Mouse (Mus musculus): ENCODE results near the gene Coil.

DNA sequence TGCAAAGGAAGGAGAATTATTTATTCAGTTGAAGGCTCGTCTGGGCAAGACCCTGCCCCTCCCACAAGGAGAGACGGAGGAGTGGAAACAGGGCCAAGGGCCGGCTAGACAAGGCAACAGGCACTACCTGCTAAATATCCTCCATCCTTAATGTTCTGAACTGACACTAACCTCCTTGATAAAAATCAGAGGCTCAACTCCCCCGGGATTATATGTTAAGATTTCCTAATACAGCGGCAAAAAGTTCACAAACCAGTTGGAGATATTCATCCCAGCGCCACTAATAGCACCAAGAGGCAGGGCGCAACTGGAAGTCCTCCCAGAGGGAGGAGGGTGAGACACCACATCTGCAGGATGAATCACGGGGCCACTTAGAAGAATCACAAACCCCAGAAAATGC, 21.2 kb upstream of the Coil start:
- TF ChIP-seq CTCF (IDR thresholded peaks at IDR 0.05; ENCODE audit: borderline replicate concordance, control insufficient read depth, extremely low read depth, insufficient read depth, low read length, poor library complexity) (no peak), POLR2A (IDR thresholded peaks at IDR 0.05; ENCODE audit: control insufficient read depth, extremely low read depth, insufficient read depth, low read length, poor library complexity) (no peak)

Data from thymus, adult 2 months (tissue).